Mouse (Mus musculus): ENCODE results near the gene Tefm. TPM values are rescaled to one million over a fixed set of nuclear protein-coding genes. Genes with fewer than 3 reads are reported as not detected.

Tefm gene
- polyA plus RNA-seq, 1 experiment = 16.6 TPM

- TF ChIP-seq POLR2A (IDR thresholded peaks at IDR 0.05; ENCODE audit: low read depth, low read length) (no peak), CTCF (IDR thresholded peaks at IDR 0.05; ENCODE audit: borderline replicate concordance, insufficient read depth, low read length) (no peak)
- H3K4me1 ChIP-seq (ENCODE audit: control insufficient read depth, insufficient read depth, low read length) = peaks cover 2% of the 10 kb centered on the region; the same call in 1 of the 2 replicates
These were observed 9.9 kb downstream of the Tefm start for GRCm38 (mm10) chr11:80132050-80132449.

GRCm38 (mm10) chr11:80116411-80116810 lies 25.6 kb downstream of the Tefm start:
- no peak for TF ChIP-seq CTCF (IDR thresholded peaks at IDR 0.05; ENCODE audit: borderline replicate concordance, insufficient read depth, low read length)
- no peak for TF ChIP-seq POLR2A (IDR thresholded peaks at IDR 0.05; ENCODE audit: low read depth, low read length)

More at GRCm38 (mm10) chr11:80132050-80132449, 9.9 kb downstream of the Tefm start:
- no peak overlapping the region for H3K4me3 ChIP-seq (ENCODE audit: insufficient read depth, low read length)
- no peak overlapping the region for H3K27ac ChIP-seq (ENCODE audit: insufficient read depth, low read length)

GRCm38 (mm10) chr11:80104407-80104806 lies 37.6 kb downstream of the Tefm start:
- Histone ChIP-seq H3K4me3 (ENCODE audit: insufficient read depth, low read length) (no peak overlapping the region), H3K4me1 (ENCODE audit: control insufficient read depth, insufficient read depth, low read length) (no peaks in the 10 kb centered on the region), H3K27ac (ENCODE audit: insufficient read depth, low read length) (no peak overlapping the region)
- TF ChIP-seq CTCF (IDR thresholded peaks at IDR 0.05; ENCODE audit: borderline replicate concordance, insufficient read depth, low read length) (no peak), POLR2A (IDR thresholded peaks at IDR 0.05; ENCODE audit: low read depth, low read length) (no peak)

More at GRCm38 (mm10) chr11:80116411-80116810, 25.6 kb downstream of the Tefm start:
- H3K4me3 ChIP-seq (ENCODE audit: insufficient read depth, low read length) = no peak overlapping the region
- H3K27ac ChIP-seq (ENCODE audit: insufficient read depth, low read length) = no peak overlapping the region
- no peaks in the 10 kb centered on the region for H3K4me1 ChIP-seq (ENCODE audit: control insufficient read depth, insufficient read depth, low read length)

GRCm38 (mm10) chr11:80101298-80101697 lies 40.7 kb downstream of the Tefm start:
- H3K27ac ChIP-seq (ENCODE audit: insufficient read depth, low read length) = no peak overlapping the region
- H3K4me3 ChIP-seq (ENCODE audit: insufficient read depth, low read length) = no peak overlapping the region
- no peaks in the 10 kb centered on the region for H3K4me1 ChIP-seq (ENCODE audit: control insufficient read depth, insufficient read depth, low read length)
- no peak for TF ChIP-seq POLR2A (IDR thresholded peaks at IDR 0.05; ENCODE audit: low read depth, low read length)
- TF ChIP-seq CTCF (IDR thresholded peaks at IDR 0.05; ENCODE audit: borderline replicate concordance, insufficient read depth, low read length) = no peak

- Histone ChIP-seq H3K27ac (ENCODE audit: insufficient read depth, low read length) (no peak overlapping the region), H3K4me3 (ENCODE audit: insufficient read depth, low read length) (no peak overlapping the region), H3K4me1 (ENCODE audit: control insufficient read depth, insufficient read depth, low read length) (no peaks in the 10 kb centered on the region)
- no peak for TF ChIP-seq CTCF (IDR thresholded peaks at IDR 0.05; ENCODE audit: borderline replicate concordance, insufficient read depth, low read length)
- no peak for TF ChIP-seq POLR2A (IDR thresholded peaks at IDR 0.05; ENCODE audit: low read depth, low read length)
These were observed 43.4 kb downstream of the Tefm start for GRCm38 (mm10) chr11:80098444-80099056.

- Histone ChIP-seq H3K4me3 (ENCODE audit: insufficient read depth, low read length) (0 out of 2 replicates have a peak overlapping the region, but pooled peaks have one; percentile 3), H3K27ac (ENCODE audit: insufficient read depth, low read length) (no peak overlapping the region), H3K4me1 (ENCODE audit: control insufficient read depth, insufficient read depth, low read length) (0 out of 2 replicates have a peak, but pooled peaks cover 3% of the 10 kb centered on the region)
- TF ChIP-seq POLR2A (IDR thresholded peaks at IDR 0.05; ENCODE audit: low read depth, low read length) = no peak
- TF ChIP-seq CTCF (IDR thresholded peaks at IDR 0.05; ENCODE audit: borderline replicate concordance, insufficient read depth, low read length) = no peak
These were observed 51.3 kb downstream of the Tefm start for GRCm38 (mm10) chr11:80090555-80091164.

GRCm38 (mm10) chr11:80089817-80090214 lies 52.2 kb downstream of the Tefm start:
- Histone ChIP-seq H3K27ac (ENCODE audit: insufficient read depth, low read length) (no peak overlapping the region), H3K4me1 (ENCODE audit: control insufficient read depth, insufficient read depth, low read length) (peaks cover 8% of the 10 kb centered on the region; the same call in 1 of the 2 replicates), H3K4me3 (ENCODE audit: insufficient read depth, low read length) (peak overlapping the region; percentile 72)
- TF ChIP-seq POLR2A (IDR thresholded peaks at IDR 0.05; ENCODE audit: low read depth, low read length) = no peak
- TF ChIP-seq CTCF (IDR thresholded peaks at IDR 0.05; ENCODE audit: borderline replicate concordance, insufficient read depth, low read length) = no peak

- Histone ChIP-seq H3K27ac (ENCODE audit: insufficient read depth, low read length) (no peak within 1 kb of the TSS), H3K4me3 (ENCODE audit: insufficient read depth, low read length) (peak within 1 kb of the TSS; percentile 72), H3K4me1 (ENCODE audit: control insufficient read depth, insufficient read depth, low read length) (peaks cover 8% of the 10 kb centered on the region; the same call in 1 of the 2 replicates)
- no peak for TF ChIP-seq CTCF (IDR thresholded peaks at IDR 0.05; ENCODE audit: borderline replicate concordance, insufficient read depth, low read length)
- TF ChIP-seq POLR2A (IDR thresholded peaks at IDR 0.05; ENCODE audit: low read depth, low read length) = 0 out of 2 replicates have a peak, but pooled peaks have one; percentile 31
These were observed 52.8 kb downstream of the Tefm start, which contains the start of gene Atad5 for GRCm38 (mm10) chr11:80088917-80089816. Atad5 (plus strand) TSS chr11:80089400.

- Histone ChIP-seq H3K4me1 (ENCODE audit: control insufficient read depth, insufficient read depth, low read length) (peaks cover 8% of the 10 kb centered on the region; the same call in 1 of the 2 replicates), H3K27ac (ENCODE audit: insufficient read depth, low read length) (no peak overlapping the region), H3K4me3 (ENCODE audit: insufficient read depth, low read length) (no peak overlapping the region)
- TF ChIP-seq POLR2A (IDR thresholded peaks at IDR 0.05; ENCODE audit: low read depth, low read length) (no peak), CTCF (IDR thresholded peaks at IDR 0.05; ENCODE audit: borderline replicate concordance, insufficient read depth, low read length) (peak; percentile 76)
These were observed 55.1 kb downstream of the Tefm start for GRCm38 (mm10) chr11:80086844-80087243.

Other genes with a start within 250 kb of the Tefm start
- 34.9 and 38.4 TPM in 2 replicates for gene Utp6, start 179.8 kb downstream of the Tefm start, polyA plus RNA-seq (2011; ENCODE audit: insufficient read length, low read depth, missing spikeins)
- gene Suz12, start 149.1 kb downstream of the Tefm start, polyA plus RNA-seq (2011; ENCODE audit: insufficient read length, low read depth, missing spikeins) = 50.9 and 63.6 TPM in 2 replicates
- gene Crlf3, start 61.2 kb downstream of the Tefm start, polyA plus RNA-seq (2011; ENCODE audit: insufficient read length, low read depth, missing spikeins) = 20.7 and 27.2 TPM in 2 replicates
- 7.4 and 11.4 TPM in 2 replicates for gene Atad5, start 52.8 kb downstream of the Tefm start, polyA plus RNA-seq (2011; ENCODE audit: insufficient read length, low read depth, missing spikeins)
- gene Adap2, start 11.9 kb upstream of the Tefm start, polyA plus RNA-seq (2011; ENCODE audit: insufficient read length, low read depth, missing spikeins) = not detected in 2 replicates
- gene Rnf135, start 41.7 kb upstream of the Tefm start, polyA plus RNA-seq (2011; ENCODE audit: insufficient read length, low read depth, missing spikeins) = 7.5 and 8.0 TPM in 2 replicates
- 53.8 and 65.6 TPM in 2 replicates for gene Rhot1, start 66.8 kb upstream of the Tefm start, polyA plus RNA-seq (2011; ENCODE audit: insufficient read length, low read depth, missing spikeins)
- gene Rhbdl3, start 158.7 kb upstream of the Tefm start, polyA plus RNA-seq (2011; ENCODE audit: insufficient read length, low read depth, missing spikeins) = 1.3 and 1.8 TPM in 2 replicates
- 27.0 and 38.4 TPM in 2 replicates for gene 5730455P16Rik, start 235.9 kb upstream of the Tefm start, polyA plus RNA-seq (2011; ENCODE audit: insufficient read length, low read depth, missing spikeins)
- 178 and 208 TPM in 2 replicates for gene Zfp207, start 241.1 kb upstream of the Tefm start, polyA plus RNA-seq (2011; ENCODE audit: insufficient read length, low read depth, missing spikeins)